Mouse (Mus musculus) stomach, postnatal 0 days (tissue): ENCODE results near the gene Uso1. TPM values are rescaled to one million over a fixed set of nuclear protein-coding genes. Genes with fewer than 3 reads are reported as not detected.
"Not testable (repeated sequence)": the region's sequence is repeated elsewhere in the genome, so short reads cannot be mapped to it uniquely, and the experiment has no call there.

ENCODE experiments used
- ATAC-seq: fragments of 200-750 bp; cut with Nextera tagmentation; 2 replicates; pipeline ENCODE4 v1.8.0; 2017; ENCODE audit not compliant: low FRiP score, low TSS enrichment
- DNase-seq: peaks from one replicate; pipeline ENCODE4 v3.0.0-alpha.2; 2016; ENCODE audit warnings: low spot score
- H3K27ac ChIP-seq: fragments of 300-500 bp; sonication (generic); replicated peaks from 2 replicates; pipeline ENCODE4 v1.5.1; 2014; ENCODE audit warnings: mild to moderate bottlenecking, control low read depth
- H3K27me3 ChIP-seq: fragments of 300-500 bp; sonication (generic); 2 replicates; pipeline ENCODE4 v1.6.1; 2014; ENCODE audit warnings: low read length; ENCODE audit not compliant: control insufficient read depth, insufficient read depth
- H3K36me3 ChIP-seq: fragments of 300-500 bp; sonication (generic); 2 replicates; pipeline ENCODE4 v1.6.1; 2014; ENCODE audit warnings: low read length, mixed read lengths; ENCODE audit not compliant: control insufficient read depth, insufficient read depth
- H3K4me1 ChIP-seq: fragments of 300-500 bp; sonication (generic); replicated peaks from 2 replicates; pipeline ENCODE4 v1.6.1; 2014; ENCODE audit warnings: antibody characterized with exemption; ENCODE audit not compliant: control insufficient read depth, insufficient read depth
- H3K4me2 ChIP-seq: fragments of 300-500 bp; sonication (generic); replicated peaks from 2 replicates; pipeline ENCODE4 v1.6.1; 2014; ENCODE audit warnings: low read depth, mild to moderate bottlenecking, control low read depth, moderate library complexity
- H3K4me3 ChIP-seq: fragments of 300-500 bp; sonication (generic); 2 replicates; pipeline ENCODE4 v1.5.1; 2014; ENCODE audit warnings: low read depth, low read length, control low read depth
- H3K9ac ChIP-seq: fragments of 300-500 bp; sonication (generic); 2 replicates; pipeline ENCODE4 v1.6.1; 2014; ENCODE audit warnings: mild to moderate bottlenecking, low read length, control low read depth, mixed read lengths
- H3K9me3 ChIP-seq: fragments of 300-500 bp; sonication (generic); 2 replicates; pipeline ENCODE4 v1.6.1; 2016; ENCODE audit warnings: low read length; ENCODE audit not compliant: control insufficient read depth
- CTCF ChIP-seq: IDR thresholded peaks from 2 replicates; pipeline ENCODE4 v1.5.1; 2016; ENCODE audit warnings: antibody characterized with exemption, low read depth, mild to moderate bottlenecking, moderate library complexity
- EP300 ChIP-seq: optimal IDR thresholded peaks from 2 replicates; pipeline ENCODE3; 2016; ENCODE audit warnings: antibody characterized with exemption
- WGBS: fragments of 180-500 bp; shearing (Covaris S2); extraction: QIAGEN DNeasy Blood & Tissue Kit; methylation state at CpG from one replicate; pipeline ENCODE4 v1.1.7; 2014; 5-methylcytosine and 5-hydroxymethylcytosine counted together
- polyA plus RNA-seq: library from polyadenylated mRNA; unstranded; fragments of >200 nt; fragmentation: Nextera tagmentation; extraction: Ambion mirVana; gene quantifications from 2 replicates; pipeline ENCODE4 v1.2.1, GENCODE M21; 2015

Uso1 gene
- polyA plus RNA-seq, 1 experiment from 2014 or later = 36.6 TPM

DNA sequence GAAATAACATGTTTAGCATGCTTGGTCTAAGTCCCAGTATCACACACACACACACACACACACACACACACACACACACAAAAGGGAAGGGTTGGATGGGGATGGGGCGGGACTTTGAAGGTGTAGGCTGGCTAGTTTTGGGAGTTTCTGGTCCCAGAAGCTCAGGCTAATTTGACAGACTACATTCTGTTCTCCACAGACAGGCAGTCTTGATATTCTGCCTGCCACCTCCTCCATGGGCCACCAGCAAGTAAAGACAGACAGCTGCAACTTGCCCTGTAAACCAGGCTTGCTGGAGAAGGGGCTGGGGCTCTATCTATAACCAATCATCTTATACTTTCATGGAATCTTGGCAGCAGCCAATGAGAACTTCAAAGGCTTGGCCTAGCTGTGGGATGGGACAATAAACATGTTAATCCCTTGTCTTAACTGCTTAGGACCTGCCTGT, 8.4 kb upstream of the Uso1 start:
- Histone ChIP-seq H3K9me3 (no peaks in the 10 kb centered on the region), H3K4me3 (no peak overlapping the region), H3K27ac (no peak overlapping the region), H3K27me3 (no peaks in the 10 kb centered on the region), H3K4me2 (no peak overlapping the region), H3K4me1 (no peaks in the 10 kb centered on the region), H3K36me3 (no peaks in the 10 kb centered on the region), H3K9ac (no peak overlapping the region)
- ATAC-seq (peak; percentile 47; the same call in 1 of the 2 replicates), DNase-seq (no peak)
- no peak for TF ChIP-seq EP300
- no peak for TF ChIP-seq CTCF
- 78% methylated on average over 1 of the region's 1 CpGs for WGBS

DNA sequence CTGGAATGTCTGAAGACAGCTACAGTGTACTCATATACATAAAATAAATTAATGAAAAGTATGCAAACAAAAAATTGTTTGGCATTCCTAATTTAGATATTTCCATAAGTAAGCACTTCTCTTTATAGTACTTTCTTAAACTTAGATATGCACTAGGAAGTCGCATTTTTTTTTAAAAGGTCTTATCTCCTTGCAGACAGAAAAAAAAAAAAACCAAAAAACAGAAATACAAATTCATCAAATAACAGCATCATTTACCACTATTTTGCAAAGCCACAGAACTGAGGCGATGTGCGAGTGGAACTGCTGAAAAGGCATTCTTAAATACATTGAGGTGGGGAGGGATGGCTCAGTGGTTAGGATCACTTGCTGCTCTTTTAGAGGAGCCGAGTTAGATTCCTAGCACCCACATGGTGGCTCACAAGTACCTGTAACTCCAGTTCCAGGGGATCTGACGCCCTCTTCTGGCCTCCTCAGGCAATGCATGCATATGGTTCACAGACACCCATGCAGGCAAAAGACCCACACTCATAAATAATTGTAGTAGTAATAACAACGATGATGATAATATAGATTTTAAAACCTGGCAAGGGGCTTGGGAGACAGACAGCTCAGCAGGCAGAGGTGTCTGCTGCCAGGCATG, 7.6 kb upstream of the Uso1 start:
- no peak overlapping the region for H3K4me2 ChIP-seq
- no peaks in the 10 kb centered on the region for H3K9me3 ChIP-seq
- no peak for ATAC-seq
- no peak overlapping the region for H3K27ac ChIP-seq
- H3K9ac ChIP-seq = no peak overlapping the region
- no peak for DNase-seq
- 90% methylated on average over 6 of the region's 6 CpGs for WGBS
- no peaks in the 10 kb centered on the region for H3K4me1 ChIP-seq
- no peaks in the 10 kb centered on the region for H3K27me3 ChIP-seq
- no peak overlapping the region for H3K4me3 ChIP-seq
- H3K36me3 ChIP-seq = no peaks in the 10 kb centered on the region
- TF ChIP-seq EP300 (no peak), CTCF (0 out of 2 replicates have a peak, but pooled peaks have one; percentile 14)

DNA sequence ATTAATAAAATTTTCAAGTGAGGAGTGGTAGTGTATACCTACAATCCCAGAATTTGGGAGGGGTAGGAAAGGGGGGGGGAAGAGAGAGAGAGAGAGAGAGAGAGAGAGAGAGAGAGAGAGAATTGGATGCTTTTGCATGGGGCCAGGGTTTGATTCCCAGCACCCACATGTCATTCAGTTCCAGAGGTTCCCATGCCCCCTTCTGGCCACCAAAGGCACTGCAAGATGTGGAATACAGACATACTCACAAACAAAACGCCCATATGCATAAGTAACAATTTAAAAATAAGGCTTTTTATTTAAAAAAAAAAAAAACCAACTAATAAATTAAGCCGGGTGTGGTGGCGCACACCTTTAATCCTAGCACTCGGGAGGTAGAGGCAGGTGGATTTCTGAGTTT, 5.6 kb upstream of the Uso1 start:
- ATAC-seq = no peak
- Histone ChIP-seq H3K27ac (no peak overlapping the region), H3K4me1 (no peaks in the 10 kb centered on the region), H3K9ac (no peak overlapping the region), H3K4me2 (no peak overlapping the region), H3K9me3 (no peaks in the 10 kb centered on the region), H3K27me3 (no peaks in the 10 kb centered on the region), H3K36me3 (no peaks in the 10 kb centered on the region), H3K4me3 (no peak overlapping the region)
- DNase-seq = no peak
- TF ChIP-seq EP300 (no peak), CTCF (peak; percentile 21)
- whole genome bisulfite sequencing = 90% methylated on average over 4 of the region's 4 CpGs

DNA sequence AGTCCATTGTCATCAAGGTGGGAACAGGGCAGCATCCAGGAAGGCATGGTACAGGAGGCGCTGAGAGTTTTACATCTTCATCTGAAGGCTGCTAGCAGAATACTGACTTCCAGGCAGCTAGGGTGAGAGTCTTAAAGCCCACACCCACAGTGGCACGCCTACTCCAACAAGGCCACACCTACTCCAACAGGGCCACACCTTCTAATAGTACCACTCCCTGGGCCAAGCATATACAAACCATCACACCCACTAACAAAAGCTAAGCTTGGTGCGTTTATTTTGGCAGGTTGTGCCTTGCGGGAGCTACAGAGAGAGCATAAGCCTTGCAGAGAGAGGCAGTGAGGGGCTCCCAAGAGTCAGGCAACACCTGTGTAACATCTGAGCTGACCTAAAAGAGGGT, 4.7 kb upstream of the Uso1 start:
- not testable (repeated sequence) for H3K9me3 ChIP-seq, ATAC-seq, H3K27me3 ChIP-seq, H3K4me2 ChIP-seq, H3K36me3 ChIP-seq, H3K27ac ChIP-seq, DNase-seq, H3K9ac ChIP-seq, H3K4me1 ChIP-seq, H3K4me3 ChIP-seq
- 42% methylated on average over 4 of the region's 4 CpGs for WGBS

DNA sequence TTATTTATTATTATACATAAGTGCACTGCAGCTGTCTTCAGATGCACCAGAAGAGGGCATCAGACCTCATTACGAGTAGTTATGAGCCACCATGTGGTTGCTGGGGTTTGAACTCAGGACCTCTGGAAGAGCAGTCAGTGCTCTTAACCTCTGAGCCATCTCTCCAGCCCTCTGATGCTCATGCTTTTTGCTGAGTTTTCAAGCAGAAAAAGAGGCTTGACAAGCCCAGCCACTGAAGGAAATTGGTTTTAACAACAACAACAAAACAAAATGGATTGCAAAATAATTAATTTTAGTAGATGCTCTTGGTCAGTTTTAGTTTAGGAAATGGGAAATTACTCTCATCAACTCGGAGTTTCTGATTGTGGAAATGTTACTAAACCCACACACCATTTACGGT, 2.8 kb upstream of the Uso1 start:
- no peak overlapping the region for H3K4me2 ChIP-seq
- no peak overlapping the region for H3K4me3 ChIP-seq
- H3K27me3 ChIP-seq = no peaks in the 10 kb centered on the region
- no peaks in the 10 kb centered on the region; the same call in 1 of the 2 replicates for H3K4me1 ChIP-seq
- DNase-seq (no peak), ATAC-seq (no peak)
- H3K9me3 ChIP-seq = no peaks in the 10 kb centered on the region
- H3K27ac ChIP-seq = no peak overlapping the region
- no peaks in the 10 kb centered on the region for H3K36me3 ChIP-seq
- WGBS = 84% methylated on average over 3 of the region's 3 CpGs
- no peak for TF ChIP-seq EP300
- 0 out of 2 replicates have a peak, but pooled peaks have one; percentile 3 for TF ChIP-seq CTCF
- no peak overlapping the region for H3K9ac ChIP-seq

DNA sequence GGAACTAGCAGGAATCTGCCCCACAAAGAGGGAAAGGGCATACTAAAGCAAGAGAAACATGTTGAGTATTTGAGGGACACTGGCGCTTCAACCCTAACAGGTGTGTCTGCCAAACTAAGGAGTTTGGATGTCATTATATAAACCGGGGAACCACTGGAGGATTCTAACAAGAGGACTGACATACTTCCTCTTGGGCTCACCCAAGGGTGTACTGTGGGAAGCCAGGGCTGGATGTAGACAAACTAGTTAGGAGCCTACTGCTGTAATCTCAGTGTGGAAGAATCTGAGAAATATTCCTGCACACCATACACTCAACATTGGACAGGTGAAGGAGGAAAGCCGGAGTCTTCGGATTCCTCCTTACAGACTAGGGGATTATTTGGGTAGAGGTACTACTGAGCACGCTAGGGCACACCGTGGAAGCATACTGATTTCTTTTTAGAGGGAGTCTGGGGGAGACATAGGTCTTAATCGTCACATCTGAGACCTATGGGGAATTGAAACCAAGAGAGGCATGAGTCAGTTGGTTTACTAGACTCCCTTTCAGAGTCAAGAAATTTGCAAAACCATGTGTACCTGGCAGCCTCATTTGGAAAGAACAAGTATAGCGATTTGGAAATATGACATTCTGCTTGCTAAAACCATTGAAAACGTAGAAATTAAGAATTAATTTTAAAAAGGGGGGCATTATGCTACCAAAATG, 1.1 kb upstream of the Uso1 start:
- no peak for ATAC-seq

More for the DNA sequence above, 1.1 kb upstream of the Uso1 start:
- TF ChIP-seq CTCF = no peak
- no peak for TF ChIP-seq EP300
- no peaks in the 10 kb centered on the region for H3K36me3 ChIP-seq
- 60% methylated on average over 9 of the region's 9 CpGs for WGBS
- H3K9ac ChIP-seq = peak overlapping the region; percentile 55; the same call in 1 of the 2 replicates
- H3K4me3 ChIP-seq = peak overlapping the region; percentile 70
- no peak for DNase-seq
- no peaks in the 10 kb centered on the region for H3K27me3 ChIP-seq
- no peaks in the 10 kb centered on the region for H3K9me3 ChIP-seq
- no peaks in the 10 kb centered on the region; the same call in 1 of the 2 replicates for H3K4me1 ChIP-seq
- peak overlapping the region; percentile 63 for H3K4me2 ChIP-seq
- no peak overlapping the region for H3K27ac ChIP-seq
